Mouse (Mus musculus) stomach, postnatal 0 days (tissue): ENCODE measurements around the gene Atg13.

Experiments used
- CTCF ChIP-seq: IDR thresholded peaks from 2 replicates; pipeline ENCODE4 v1.5.1; 2016; ENCODE audit warnings: antibody characterized with exemption, low read depth, mild to moderate bottlenecking, moderate library complexity
- EP300 ChIP-seq: optimal IDR thresholded peaks from 2 replicates; pipeline ENCODE3; 2016; ENCODE audit warnings: antibody characterized with exemption

DNA sequence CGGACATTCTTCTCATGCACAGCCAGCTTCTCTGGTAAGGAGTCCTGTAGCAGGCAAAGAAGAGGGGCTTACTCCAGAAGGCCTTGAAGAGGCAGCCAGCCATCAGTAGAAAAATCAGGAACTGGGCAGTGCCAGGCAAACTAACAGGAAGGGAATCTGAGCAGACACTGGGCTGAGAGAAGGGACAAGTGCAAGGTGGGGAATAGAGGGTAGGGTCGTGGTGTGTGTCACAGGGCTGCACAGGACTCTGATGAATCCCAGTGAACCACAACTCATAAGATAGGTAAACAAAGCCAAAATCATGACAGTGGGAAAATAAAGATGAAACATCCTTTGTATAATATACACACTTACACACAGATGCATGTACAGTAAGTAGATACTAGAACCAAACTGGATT lies 34.0 kb downstream of the Atg13 start:
- TF ChIP-seq CTCF (no peak), EP300 (no peak)
